Mouse (Mus musculus): ENCODE data around the gene Fyn. TPM values are rescaled to one million over a fixed set of nuclear protein-coding genes. Genes with fewer than 3 reads are reported as not detected.
A peak's percentile ranks its signal among the peaks of the same experiment; 100 is the strongest.

Fyn gene
- polyA plus RNA-seq, 1 experiment from 2014 or later: 105 TPM

DNA sequence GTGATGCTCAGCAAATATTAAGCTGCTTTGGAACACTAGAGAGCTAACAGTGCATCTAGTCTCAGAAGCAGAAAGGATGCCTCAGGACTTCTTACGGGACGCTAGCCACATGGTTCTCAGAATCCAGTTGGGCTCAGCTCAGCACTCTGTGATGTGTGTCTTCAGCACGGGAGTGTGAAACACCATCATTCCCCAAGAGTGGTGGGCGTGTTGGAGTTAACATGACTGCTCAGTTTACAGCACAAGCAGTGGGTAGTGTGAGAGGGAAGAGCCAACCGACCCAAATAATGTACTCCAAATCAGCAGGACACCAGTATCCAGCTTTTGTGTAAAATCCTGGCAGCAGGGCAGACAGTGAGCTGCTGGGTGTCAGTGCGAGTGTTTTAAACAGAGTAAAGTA, 116.2 kb downstream of the Fyn start:
- Histone ChIP-seq H3K9ac (peak overlapping the region; percentile 21), H3K27me3 (ENCODE audit: control insufficient read depth, insufficient read depth, low read length) (no peaks in the 10 kb centered on the region), H3K9me3 (ENCODE audit: control insufficient read depth, low read length) (no peaks in the 10 kb centered on the region), H3K27ac (peak overlapping the region; percentile 82), H3K4me2 (replicated peaks) (0 out of 2 replicates have a peak overlapping the region, but pooled peaks have one; percentile 22), H3K36me3 (replicated peaks; ENCODE audit: control insufficient read depth, insufficient read depth) (no peaks in the 10 kb centered on the region), H3K4me3 (replicated peaks; ENCODE audit: low read length) (no peak overlapping the region), H3K4me1 (replicated peaks; ENCODE audit: control insufficient read depth, insufficient read depth, low read length) (peaks cover 49% of the 10 kb centered on the region)
- no peak for DNase-seq (ENCODE audit: low spot score)
- peak; percentile 51; the same call in 1 of the 2 replicates for ATAC-seq (ENCODE audit: low FRiP score)
- 25% methylated on average over 6 of the region's 6 CpGs for WGBS

DNA sequence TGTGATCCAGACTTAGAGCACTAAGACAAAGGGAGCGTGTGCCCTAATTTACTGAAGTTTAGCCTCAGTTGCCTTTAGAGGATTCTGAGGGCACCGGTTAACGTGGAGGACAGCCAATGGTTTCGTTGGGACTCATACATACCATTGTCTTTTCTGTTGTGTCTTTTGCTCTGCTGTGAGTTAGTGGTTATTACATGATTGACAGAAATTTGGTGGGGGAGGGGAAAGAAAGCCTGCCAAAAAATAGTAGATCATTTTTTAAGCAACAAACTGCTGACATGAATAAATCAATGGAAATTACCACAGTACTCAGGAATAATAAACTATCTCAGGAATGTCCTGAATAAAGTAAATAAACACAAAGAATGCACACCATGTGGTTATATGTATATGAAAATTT, 117.3 kb downstream of the Fyn start:
- H3K36me3 ChIP-seq (replicated peaks; ENCODE audit: control insufficient read depth, insufficient read depth): no peaks in the 10 kb centered on the region
- DNase-seq (ENCODE audit: low spot score) (no peak), ATAC-seq (ENCODE audit: low FRiP score) (no peak)
- H3K4me2 ChIP-seq (replicated peaks): no peak overlapping the region
- H3K27me3 ChIP-seq (ENCODE audit: control insufficient read depth, insufficient read depth, low read length): no peaks in the 10 kb centered on the region
- no peak overlapping the region for H3K4me3 ChIP-seq (replicated peaks; ENCODE audit: low read length)
- 74% methylated on average over 4 of the region's 4 CpGs for WGBS
- 0 out of 2 replicates have a peak overlapping the region, but pooled peaks have one; percentile 82 for H3K27ac ChIP-seq
- H3K9me3 ChIP-seq (ENCODE audit: control insufficient read depth, low read length): no peaks in the 10 kb centered on the region
- no peak overlapping the region for H3K9ac ChIP-seq
- H3K4me1 ChIP-seq (replicated peaks; ENCODE audit: control insufficient read depth, insufficient read depth, low read length): peaks cover 55% of the 10 kb centered on the region

DNA sequence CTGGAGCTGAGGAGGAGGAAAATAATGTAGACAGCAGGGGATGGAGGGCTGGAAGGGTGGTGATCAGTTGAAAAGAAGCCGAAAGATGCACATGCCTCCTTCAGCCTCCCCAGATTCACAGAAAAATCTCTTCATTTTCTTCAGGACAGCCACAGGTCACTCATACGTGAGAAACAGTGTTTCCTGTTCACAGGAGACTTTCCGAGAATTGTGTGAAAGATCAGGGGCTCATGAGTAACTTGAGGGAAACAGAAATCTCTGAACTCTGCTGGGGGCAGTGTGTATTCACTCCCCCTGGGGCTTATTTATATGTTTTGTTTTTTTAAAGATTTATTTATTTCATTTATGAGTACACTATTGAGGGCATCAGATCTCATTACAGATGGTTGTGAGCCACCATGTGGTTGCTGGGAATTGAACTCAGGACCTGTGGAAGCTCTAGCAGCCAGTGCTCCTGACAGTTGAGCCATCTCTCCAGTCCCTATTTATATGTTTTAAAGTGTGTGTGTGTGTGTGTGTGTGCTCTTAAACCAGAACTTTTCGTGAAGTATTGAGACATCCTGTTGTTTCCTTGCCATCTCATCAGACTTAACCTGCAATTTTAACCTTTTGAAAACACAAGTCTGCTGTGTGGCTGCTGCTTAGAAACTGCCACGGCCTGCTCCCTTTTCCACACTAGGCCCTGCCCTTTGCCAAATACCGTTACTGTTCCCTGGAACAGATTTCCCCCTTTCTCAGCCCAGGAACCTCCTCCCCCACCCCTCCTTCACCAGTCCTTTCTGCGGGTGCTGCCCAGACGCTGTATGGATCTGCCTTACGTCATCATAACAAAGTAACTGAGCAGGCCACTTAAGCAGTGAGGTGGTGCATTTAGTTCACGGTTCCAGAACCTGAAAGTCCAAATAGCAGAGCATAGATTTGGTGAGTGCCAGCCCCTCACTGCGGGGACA, 118.1 kb downstream of the Fyn start:
- Histone ChIP-seq H3K27me3 (ENCODE audit: control insufficient read depth, insufficient read depth, low read length) (no peaks in the 10 kb centered on the region), H3K4me3 (replicated peaks; ENCODE audit: low read length) (no peak overlapping the region), H3K4me1 (replicated peaks; ENCODE audit: control insufficient read depth, insufficient read depth, low read length) (peaks cover 56% of the 10 kb centered on the region), H3K4me2 (replicated peaks) (no peak overlapping the region), H3K36me3 (replicated peaks; ENCODE audit: control insufficient read depth, insufficient read depth) (no peaks in the 10 kb centered on the region), H3K27ac (peak overlapping the region; percentile 4), H3K9me3 (ENCODE audit: control insufficient read depth, low read length) (no peaks in the 10 kb centered on the region), H3K9ac (no peak overlapping the region)
- WGBS: 44% methylated on average over 11 of the region's 11 CpGs
- ATAC-seq (ENCODE audit: low FRiP score): no peak
- DNase-seq (ENCODE audit: low spot score): no peak

DNA sequence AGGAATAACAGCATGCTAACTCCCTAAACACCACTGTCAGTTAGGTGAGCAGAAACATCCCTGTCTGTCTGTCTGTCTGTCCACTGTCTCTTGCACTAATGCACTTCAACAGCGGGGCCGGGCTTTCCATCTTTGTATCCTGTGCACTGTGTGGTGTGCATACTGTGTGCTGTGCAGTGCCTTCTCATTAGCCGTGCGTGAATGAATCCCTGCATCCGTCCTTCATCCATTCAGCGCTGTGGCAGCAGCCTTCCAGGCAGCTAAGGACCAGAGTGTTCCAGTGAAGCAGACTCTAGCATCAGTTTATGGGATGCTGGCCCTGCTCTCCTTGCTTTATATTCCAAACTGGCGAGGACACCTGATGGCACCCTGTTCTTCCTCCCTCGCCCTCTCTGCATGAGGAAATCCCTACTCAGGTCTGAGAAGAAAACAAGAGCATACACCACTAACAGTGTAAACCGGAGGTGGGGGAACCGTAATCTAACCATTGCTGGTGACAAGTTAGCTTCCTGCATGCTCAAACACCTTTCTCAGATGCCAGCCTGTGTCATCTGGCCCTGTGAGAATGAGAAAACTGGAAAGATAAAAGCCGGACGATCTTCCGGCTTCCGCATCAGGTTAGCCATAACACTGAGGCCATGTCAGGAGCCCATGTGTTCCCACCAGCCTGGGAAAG, 119.2 kb downstream of the Fyn start:
- Histone ChIP-seq H3K4me2 (replicated peaks) (no peak overlapping the region), H3K27me3 (ENCODE audit: control insufficient read depth, insufficient read depth, low read length) (no peaks in the 10 kb centered on the region), H3K4me1 (replicated peaks; ENCODE audit: control insufficient read depth, insufficient read depth, low read length) (peaks cover 65% of the 10 kb centered on the region), H3K27ac (peak overlapping the region; percentile 4), H3K9me3 (ENCODE audit: control insufficient read depth, low read length) (no peaks in the 10 kb centered on the region), H3K36me3 (replicated peaks; ENCODE audit: control insufficient read depth, insufficient read depth) (no peaks in the 10 kb centered on the region), H3K9ac (no peak overlapping the region), H3K4me3 (replicated peaks; ENCODE audit: low read length) (no peak overlapping the region)
- DNase-seq (ENCODE audit: low spot score): no peak
- ATAC-seq (ENCODE audit: low FRiP score): peak; percentile 41; the same call in 1 of the 2 replicates
- 60% methylated on average over 14 of the region's 14 CpGs for WGBS

DNA sequence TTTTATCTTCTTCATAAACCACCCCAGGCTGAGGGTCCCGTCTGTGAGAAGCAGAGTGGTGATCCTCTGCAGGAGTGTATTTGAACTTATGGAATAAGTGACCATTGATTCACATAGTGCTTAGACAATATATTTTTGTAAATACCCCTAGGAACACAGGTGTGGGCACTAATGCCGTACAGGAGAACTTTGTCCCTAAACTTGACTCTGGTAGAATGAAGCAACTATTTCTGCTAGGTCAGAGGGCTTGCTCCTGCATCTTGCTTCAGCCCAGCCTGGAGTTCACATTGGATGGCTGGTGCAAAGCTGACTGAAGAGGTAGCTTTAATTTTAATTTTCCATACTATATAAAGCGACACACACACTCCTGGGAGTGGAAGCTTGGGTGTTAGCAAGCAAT, 119.9 kb downstream of the Fyn start:
- no peaks in the 10 kb centered on the region for H3K9me3 ChIP-seq (ENCODE audit: control insufficient read depth, low read length)
- DNase-seq (ENCODE audit: low spot score) (no peak), ATAC-seq (ENCODE audit: low FRiP score) (no peak)
- no peak overlapping the region for H3K4me2 ChIP-seq (replicated peaks)
- no peak overlapping the region for H3K4me3 ChIP-seq (replicated peaks; ENCODE audit: low read length)
- 82% methylated on average over 3 of the region's 3 CpGs for WGBS
- H3K36me3 ChIP-seq (replicated peaks; ENCODE audit: control insufficient read depth, insufficient read depth): no peaks in the 10 kb centered on the region
- H3K27me3 ChIP-seq (ENCODE audit: control insufficient read depth, insufficient read depth, low read length): no peaks in the 10 kb centered on the region
- no peak overlapping the region for H3K9ac ChIP-seq
- peak overlapping the region; percentile 21; the same call in 1 of the 2 replicates for H3K27ac ChIP-seq
- H3K4me1 ChIP-seq (replicated peaks; ENCODE audit: control insufficient read depth, insufficient read depth, low read length): peaks cover 65% of the 10 kb centered on the region

DNA sequence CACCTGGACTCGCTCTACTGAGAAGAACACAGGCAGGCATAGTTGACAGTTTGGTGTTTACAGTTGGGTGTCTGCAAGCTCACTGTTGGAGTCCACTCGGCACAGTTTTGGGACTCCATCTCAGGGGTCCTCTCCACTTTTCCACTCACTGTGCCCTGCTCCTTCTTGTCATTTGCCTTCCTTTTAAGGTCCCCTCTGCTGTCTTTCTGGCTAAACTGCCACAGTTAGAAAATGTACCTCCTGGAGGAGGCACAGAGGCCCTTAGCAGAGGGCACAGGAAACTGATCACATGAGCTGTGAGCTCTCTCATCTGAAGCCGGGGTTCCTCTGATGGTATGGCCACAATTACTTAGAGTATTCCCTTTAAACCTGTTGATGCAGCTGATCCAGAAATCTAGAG, 120.3 kb downstream of the Fyn start:
- peak overlapping the region; percentile 21; the same call in 1 of the 2 replicates for H3K27ac ChIP-seq
- no peak for ATAC-seq (ENCODE audit: low FRiP score)
- no peak for DNase-seq (ENCODE audit: low spot score)
- H3K4me2 ChIP-seq (replicated peaks): no peak overlapping the region
- peaks cover 63% of the 10 kb centered on the region for H3K4me1 ChIP-seq (replicated peaks; ENCODE audit: control insufficient read depth, insufficient read depth, low read length)
- no peaks in the 10 kb centered on the region for H3K36me3 ChIP-seq (replicated peaks; ENCODE audit: control insufficient read depth, insufficient read depth)
- no peak overlapping the region for H3K4me3 ChIP-seq (replicated peaks; ENCODE audit: low read length)
- H3K9ac ChIP-seq: no peak overlapping the region
- no peaks in the 10 kb centered on the region for H3K27me3 ChIP-seq (ENCODE audit: control insufficient read depth, insufficient read depth, low read length)
- WGBS: 92% methylated on average over 3 of the region's 3 CpGs
- no peaks in the 10 kb centered on the region for H3K9me3 ChIP-seq (ENCODE audit: control insufficient read depth, low read length)

DNA sequence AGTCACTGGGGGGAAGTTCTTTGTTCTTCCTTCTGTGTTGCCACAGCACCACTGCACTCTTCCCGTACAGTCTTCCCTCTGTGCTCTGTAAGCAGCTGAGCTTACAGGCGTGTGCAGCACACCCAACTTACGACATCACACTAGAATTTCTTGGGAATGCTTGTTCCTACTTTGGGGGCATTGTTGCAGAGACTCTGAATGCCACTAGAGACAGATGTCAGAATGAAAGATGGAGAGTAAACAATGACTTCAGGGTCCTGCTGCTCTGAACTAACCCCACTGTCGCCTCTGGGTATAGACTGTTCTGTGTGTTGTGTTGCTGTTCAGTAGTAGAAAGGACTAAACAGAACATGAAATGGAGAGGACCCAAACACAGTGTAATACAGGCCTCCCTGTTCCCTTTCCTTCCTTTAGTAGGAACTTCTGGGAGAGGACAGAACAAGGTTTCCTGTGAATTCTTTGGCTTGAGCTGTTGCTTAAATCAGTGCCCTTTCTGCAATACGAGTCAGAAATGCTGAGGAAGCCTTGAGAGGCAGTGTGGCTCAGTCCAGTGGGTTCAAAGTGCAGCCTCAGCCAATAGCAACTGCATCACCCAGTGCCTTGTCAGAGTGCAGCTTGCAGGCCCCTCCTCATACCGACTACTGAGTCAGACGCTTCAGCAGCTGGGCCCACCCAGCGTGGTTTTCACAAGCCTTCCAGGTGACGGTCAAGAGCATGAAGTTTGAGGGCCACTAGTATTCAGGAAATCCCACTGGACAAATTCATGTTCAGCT, 121.9 kb downstream of the Fyn start:
- DNase-seq (ENCODE audit: low spot score) (no peak), ATAC-seq (ENCODE audit: low FRiP score) (no peak)
- 64% methylated on average over 9 of the region's 9 CpGs for WGBS
- Histone ChIP-seq H3K4me2 (replicated peaks) (no peak overlapping the region), H3K9me3 (ENCODE audit: control insufficient read depth, low read length) (no peaks in the 10 kb centered on the region), H3K27me3 (ENCODE audit: control insufficient read depth, insufficient read depth, low read length) (no peaks in the 10 kb centered on the region), H3K36me3 (replicated peaks; ENCODE audit: control insufficient read depth, insufficient read depth) (no peaks in the 10 kb centered on the region), H3K4me1 (replicated peaks; ENCODE audit: control insufficient read depth, insufficient read depth, low read length) (peaks cover 47% of the 10 kb centered on the region), H3K9ac (no peak overlapping the region), H3K4me3 (replicated peaks; ENCODE audit: low read length) (no peak overlapping the region), H3K27ac (no peak overlapping the region)

DNA sequence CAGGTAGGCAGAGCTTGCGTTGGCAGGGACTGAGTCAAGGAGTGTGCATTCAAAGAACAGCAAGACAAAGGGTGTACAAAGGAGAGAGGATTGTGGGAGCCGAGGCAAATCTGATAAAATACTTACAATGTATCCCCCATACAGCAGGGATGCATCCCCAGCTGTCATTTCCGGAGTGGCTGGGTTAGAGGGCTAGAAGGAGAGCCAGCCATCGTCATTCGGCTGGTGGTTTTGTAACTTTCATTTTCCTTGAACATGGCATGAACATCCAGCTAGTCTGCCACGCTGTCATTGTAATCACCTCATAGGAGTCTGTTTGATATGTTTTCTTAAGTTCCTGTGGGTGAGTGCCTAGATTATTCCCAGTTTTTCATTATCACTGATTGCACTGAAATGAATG, 123.5 kb downstream of the Fyn start:
- H3K27ac ChIP-seq: peak overlapping the region; percentile 43; the same call in 1 of the 2 replicates
- H3K4me3 ChIP-seq (replicated peaks; ENCODE audit: low read length): no peak overlapping the region
- H3K27me3 ChIP-seq (ENCODE audit: control insufficient read depth, insufficient read depth, low read length): no peaks in the 10 kb centered on the region
- no peak overlapping the region for H3K4me2 ChIP-seq (replicated peaks)
- DNase-seq (ENCODE audit: low spot score) (no peak), ATAC-seq (ENCODE audit: low FRiP score) (no peak)
- no peaks in the 10 kb centered on the region for H3K36me3 ChIP-seq (replicated peaks; ENCODE audit: control insufficient read depth, insufficient read depth)
- H3K9me3 ChIP-seq (ENCODE audit: control insufficient read depth, low read length): no peaks in the 10 kb centered on the region
- no peak overlapping the region for H3K9ac ChIP-seq
- WGBS: 76% methylated on average over 6 of the region's 6 CpGs
- peaks cover 35% of the 10 kb centered on the region for H3K4me1 ChIP-seq (replicated peaks; ENCODE audit: control insufficient read depth, insufficient read depth, low read length)

DNA sequence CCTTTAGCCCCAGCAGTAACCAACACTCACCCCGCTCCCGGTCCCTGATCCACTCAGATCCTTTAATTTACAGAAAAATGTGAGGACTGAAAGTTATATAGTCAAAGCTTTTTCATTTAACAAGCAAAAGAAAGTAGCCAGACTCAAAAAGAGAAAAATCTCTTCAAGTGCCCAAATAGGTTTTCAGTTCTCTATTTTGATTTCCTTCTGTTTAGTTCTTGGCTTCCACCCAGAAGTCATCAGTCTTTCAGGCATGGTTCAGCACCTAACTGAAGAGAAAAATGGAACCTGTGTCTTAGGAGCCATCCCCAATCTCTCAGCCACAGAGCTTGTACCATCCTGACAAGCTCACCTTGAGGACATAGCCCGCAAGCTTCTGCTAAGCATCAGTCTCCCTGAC, 124.4 kb downstream of the Fyn start:
- Histone ChIP-seq H3K9me3 (ENCODE audit: control insufficient read depth, low read length) (no peaks in the 10 kb centered on the region), H3K4me2 (replicated peaks) (no peak overlapping the region), H3K27me3 (ENCODE audit: control insufficient read depth, insufficient read depth, low read length) (no peaks in the 10 kb centered on the region), H3K9ac (no peak overlapping the region), H3K4me1 (replicated peaks; ENCODE audit: control insufficient read depth, insufficient read depth, low read length) (peaks cover 30% of the 10 kb centered on the region), H3K4me3 (replicated peaks; ENCODE audit: low read length) (no peak overlapping the region), H3K27ac (no peak overlapping the region), H3K36me3 (replicated peaks; ENCODE audit: control insufficient read depth, insufficient read depth) (no peaks in the 10 kb centered on the region)
- DNase-seq (ENCODE audit: low spot score) (no peak), ATAC-seq (ENCODE audit: low FRiP score) (no peak)
- 91% methylated on average over 3 of the region's 3 CpGs for WGBS

All from hindbrain, embryonic 14.5 days (tissue).